Mouse (Mus musculus) forelimb bud, embryonic 11.5 days (tissue): ENCODE data around the gene Epha1.

Experiments
- DNase-seq: peaks from one replicate; pipeline ENCODE4 v3.0.0-alpha.2; 2012; ENCODE audit warnings: low read depth, low spot score

The Epha1 gene

GRCm38 (mm10) chr6:42324482-42325267 lies 48.4 kb downstream of the Epha1 start, which contains the start of gene Fam131b:
Gene Fam131b (minus strand): TSS chr6:42324643.
- no peak for DNase-seq

DNA sequence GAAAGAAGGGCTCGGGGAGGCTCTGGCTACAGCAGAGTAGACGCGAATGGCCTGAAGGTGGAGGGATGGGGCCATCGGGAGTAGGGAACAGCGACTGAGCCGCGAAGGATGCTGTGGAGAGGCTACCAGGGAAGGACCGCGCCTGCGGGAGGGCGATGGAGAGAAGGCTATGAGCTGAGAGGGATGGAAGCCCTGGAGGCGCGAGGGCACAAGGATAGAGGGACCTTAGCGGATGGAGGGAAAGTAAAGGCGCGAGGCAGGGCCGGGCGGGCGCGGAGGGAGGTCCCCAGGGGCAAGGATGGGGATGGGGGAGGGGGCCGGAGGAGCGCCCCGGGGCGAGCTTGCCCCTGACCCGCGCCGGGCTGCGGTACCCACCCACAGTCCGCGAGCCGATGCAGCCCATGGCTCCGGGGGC lies 49.0 kb downstream of the Epha1 start:
- DNase-seq, result peak; percentile 20

GRCm38 (mm10) chr6:42323371-42324066 lies 49.5 kb downstream of the Epha1 start:
- DNase-seq, result no peak

- DNase-seq, result no peak
These were observed 54.8 kb downstream of the Epha1 start for GRCm38 (mm10) chr6:42318293-42318692.

GRCm38 (mm10) chr6:42310427-42311053 lies 62.5 kb downstream of the Epha1 start:
- DNase-seq, result no peak

GRCm38 (mm10) chr6:42309816-42310378 lies 63.2 kb downstream of the Epha1 start:
- DNase-seq, result no peak
